Mouse (Mus musculus) testis, adult 2 months (tissue): ENCODE measurements around the gene Wnt16.

Experiments
- CTCF ChIP-seq: fragments of 200-500 bp; IDR thresholded peaks from 2 replicates; pipeline ENCODE4 v1.5.1; 2012; ENCODE audit warnings: low read depth, mild to moderate bottlenecking, inconsistent platforms, low read length, moderate library complexity; ENCODE audit not compliant: control insufficient read depth, insufficient read depth, insufficient replicate concordance
- POLR2A ChIP-seq: fragments of 200-500 bp; IDR thresholded peaks from 2 replicates; pipeline ENCODE4 v1.6.1; 2012; ENCODE audit warnings: low read depth, mild to moderate bottlenecking, inconsistent platforms, low read length, moderate library complexity; ENCODE audit not compliant: control insufficient read depth

- TF ChIP-seq CTCF (no peak), POLR2A (no peak)
These were observed 44.7 kb upstream of the Wnt16 start for GRCm38 (mm10) chr6:22243321-22243720.
